Mouse (Mus musculus) CD4-positive helper T cell, adult 2 months (primary cell): ENCODE measurements at regions not wholly inside any gene's neighbourhood (a gene's known extent, or its start where the extent isn't known, plus 50 kb on each side); places are given as distances from the start of the nearest gene placed in this dataset.
"Not testable (repeated sequence)": the region's sequence is repeated elsewhere in the genome, so short reads cannot be mapped to it uniquely, and the experiment has no call there.

ENCODE experiments used
- DNase-seq: peaks from one replicate; pipeline ENCODE4 v3.0.0-alpha.2; 2012; ENCODE audit warnings: low read depth, missing footprints, low spot score

- DNase-seq = no peak
These were observed 95.9 kb upstream of the Map3k1 start for GRCm38 (mm10) chr13:111904616-111905212.

- DNase-seq = no peak
These were observed 96.5 kb upstream of the Map3k1 start for GRCm38 (mm10) chr13:111905213-111905701.

GRCm38 (mm10) chr13:111911071-111911470 lies 102.3 kb upstream of the Map3k1 start:
- no peak for DNase-seq

GRCm38 (mm10) chr13:111911661-111912312 lies 103.0 kb upstream of the Map3k1 start:
- DNase-seq = no peak

GRCm38 (mm10) chr13:111914348-111914913 lies 105.6 kb upstream of the Map3k1 start:
- DNase-seq = no peak

GRCm38 (mm10) chr13:111919417-111919816 lies 110.6 kb upstream of the Map3k1 start:
- DNase-seq = not testable (repeated sequence)

GRCm38 (mm10) chr13:111920534-111920933 lies 111.7 kb upstream of the Map3k1 start:
- no peak for DNase-seq

GRCm38 (mm10) chr13:111921142-111922035 lies 112.6 kb upstream of the Map3k1 start:
- no peak for DNase-seq

- DNase-seq = no peak
These were observed 116.6 kb upstream of the Map3k1 start for GRCm38 (mm10) chr13:111925349-111925748.

GRCm38 (mm10) chr13:111926801-111927200 lies 118.0 kb upstream of the Map3k1 start:
- DNase-seq = no peak

GRCm38 (mm10) chr13:111927489-111927888 lies 118.7 kb upstream of the Map3k1 start:
- DNase-seq = no peak

GRCm38 (mm10) chr13:111928636-111929544 lies 120.1 kb upstream of the Map3k1 start:
- DNase-seq = no peak

GRCm38 (mm10) chr13:111929908-111930307 lies 121.1 kb upstream of the Map3k1 start:
- DNase-seq = no peak

GRCm38 (mm10) chr13:111932464-111932863 lies 123.7 kb upstream of the Map3k1 start:
- DNase-seq = no peak

- DNase-seq = peak; percentile 11
These were observed 124.9 kb upstream of the Map3k1 start for GRCm38 (mm10) chr13:111933526-111934240.

GRCm38 (mm10) chr13:111935721-111936080 lies 126.9 kb upstream of the Map3k1 start:
- no peak for DNase-seq

GRCm38 (mm10) chr13:111936081-111936857 lies 127.5 kb upstream of the Map3k1 start:
- peak; percentile 69 for DNase-seq

- no peak for DNase-seq
These were observed 128.2 kb upstream of the Map3k1 start for GRCm38 (mm10) chr13:111936983-111937382.

GRCm38 (mm10) chr13:111938896-111939422 lies 130.2 kb upstream of the Map3k1 start:
- no peak for DNase-seq
